Mouse (Mus musculus): ENCODE data around the gene Mgat1. TPM values are rescaled to one million over a fixed set of nuclear protein-coding genes. Genes with fewer than 3 reads are reported as not detected.

Gene Mgat1
- polyA plus RNA-seq, 1 experiment from 2014 or later = 44.9 TPM

DNA sequence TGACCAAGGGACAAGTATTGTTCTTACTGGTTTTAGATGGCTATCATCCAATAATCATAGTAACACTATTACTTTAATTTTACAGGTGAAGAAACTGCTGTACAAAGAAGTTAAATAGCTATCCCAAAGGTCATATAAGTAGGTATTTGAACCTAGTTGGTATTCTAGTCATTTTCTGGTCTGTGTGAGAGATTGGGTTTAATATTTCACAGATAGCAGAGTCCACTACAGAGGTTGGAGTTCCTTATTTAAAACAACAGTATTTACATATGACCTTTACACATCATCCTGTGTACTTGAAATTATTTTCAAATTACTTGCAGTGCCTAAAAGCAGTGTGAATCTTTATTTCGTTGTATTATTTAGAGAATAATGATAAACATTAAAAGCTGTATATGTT is 30.5 kb upstream of the Mgat1 start:
- H3K4me1 ChIP-seq = no peaks in the 10 kb centered on the region
- H3K9me3 ChIP-seq = no peaks in the 10 kb centered on the region
- no peak overlapping the region for H3K4me3 ChIP-seq
- no peak overlapping the region for H3K27ac ChIP-seq
- no peak for DNase-seq (ENCODE audit: extremely low spot score, low spot score)
- peaks cover 85% of the 10 kb centered on the region for H3K36me3 ChIP-seq (replicated peaks)
- H3K27me3 ChIP-seq (ENCODE audit: poor library complexity, severe bottlenecking) = no peaks in the 10 kb centered on the region
- 98% methylated on average over 1 of the region's 1 CpGs for WGBS

DNA sequence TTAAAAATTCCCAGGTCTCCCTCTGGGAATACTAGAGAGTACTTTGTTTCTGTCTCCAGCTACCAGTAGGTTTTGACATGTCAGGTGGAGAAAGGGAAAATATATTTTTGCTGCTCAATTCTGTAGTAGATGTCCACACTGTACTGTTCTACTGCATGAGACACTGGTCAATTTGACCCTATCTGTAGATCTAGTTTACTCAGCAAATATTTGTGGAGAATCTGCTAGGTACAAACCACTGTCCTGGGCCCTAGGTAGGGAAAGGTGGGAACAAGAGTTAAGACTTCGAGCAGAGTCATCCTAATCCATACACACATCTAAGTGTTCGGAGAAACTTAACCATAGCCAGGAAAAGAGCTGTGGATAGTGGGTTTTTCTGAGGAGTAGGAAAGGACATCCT is 24.7 kb upstream of the Mgat1 start:
- Histone ChIP-seq H3K36me3 (replicated peaks) (peaks cover 41% of the 10 kb centered on the region), H3K27me3 (ENCODE audit: poor library complexity, severe bottlenecking) (no peaks in the 10 kb centered on the region), H3K4me1 (no peaks in the 10 kb centered on the region), H3K9me3 (no peaks in the 10 kb centered on the region), H3K4me3 (no peak overlapping the region), H3K27ac (no peak overlapping the region)
- WGBS = 96% methylated on average over 2 of the region's 2 CpGs
- no peak for DNase-seq (ENCODE audit: extremely low spot score, low spot score)

DNA sequence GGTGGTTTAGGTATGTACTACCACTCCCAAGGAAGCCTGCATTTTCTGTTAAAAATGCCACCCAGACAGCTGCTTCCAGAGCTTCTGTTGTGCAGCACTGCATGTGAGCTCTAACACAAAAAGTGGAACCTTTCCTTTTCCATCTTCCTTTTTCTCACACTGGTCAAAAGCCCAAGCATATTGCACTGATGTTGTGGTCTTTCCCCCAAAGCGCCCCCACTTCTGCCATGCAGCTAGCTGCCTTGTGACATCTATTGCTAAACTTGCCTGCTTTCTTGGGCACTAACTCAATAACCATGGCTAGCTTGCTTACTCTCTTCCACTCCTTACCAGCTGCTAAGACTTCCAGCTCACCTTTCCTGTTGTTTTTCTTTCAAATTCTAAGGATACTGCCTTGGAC is 19.5 kb upstream of the Mgat1 start:
- Histone ChIP-seq H3K27ac (no peak overlapping the region), H3K27me3 (ENCODE audit: poor library complexity, severe bottlenecking) (no peaks in the 10 kb centered on the region), H3K4me3 (no peak overlapping the region), H3K9me3 (no peaks in the 10 kb centered on the region), H3K36me3 (replicated peaks) (no peaks in the 10 kb centered on the region), H3K4me1 (no peaks in the 10 kb centered on the region)
- no peak for DNase-seq (ENCODE audit: extremely low spot score, low spot score)
- 68% methylated on average over 1 of the region's 1 CpGs for WGBS

DNA sequence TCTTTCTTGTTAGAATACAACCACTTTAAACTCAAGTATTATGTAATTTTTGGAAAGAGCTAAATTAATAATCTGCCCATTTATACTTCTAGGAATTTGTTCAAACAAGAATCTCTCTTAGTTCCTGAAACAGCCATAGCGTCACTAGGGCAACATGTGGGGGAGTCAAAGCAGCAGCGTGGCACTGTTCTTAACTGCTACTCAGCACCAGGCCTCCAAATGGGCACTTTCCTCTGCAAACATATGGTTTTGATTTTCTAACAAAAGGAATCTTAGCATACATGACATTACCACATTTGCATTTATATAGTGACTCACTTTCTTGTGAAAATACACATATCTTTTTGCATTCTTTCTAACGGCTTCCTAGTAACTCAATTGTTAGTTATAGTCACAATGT is 11.2 kb upstream of the Mgat1 start:
- Histone ChIP-seq H3K27me3 (ENCODE audit: poor library complexity, severe bottlenecking) (no peaks in the 10 kb centered on the region), H3K4me3 (no peak overlapping the region), H3K9me3 (no peaks in the 10 kb centered on the region), H3K27ac (no peak overlapping the region), H3K36me3 (replicated peaks) (no peaks in the 10 kb centered on the region), H3K4me1 (no peaks in the 10 kb centered on the region)
- 79% methylated on average over 3 of the region's 3 CpGs for WGBS
- DNase-seq (ENCODE audit: extremely low spot score, low spot score) = no peak

DNA sequence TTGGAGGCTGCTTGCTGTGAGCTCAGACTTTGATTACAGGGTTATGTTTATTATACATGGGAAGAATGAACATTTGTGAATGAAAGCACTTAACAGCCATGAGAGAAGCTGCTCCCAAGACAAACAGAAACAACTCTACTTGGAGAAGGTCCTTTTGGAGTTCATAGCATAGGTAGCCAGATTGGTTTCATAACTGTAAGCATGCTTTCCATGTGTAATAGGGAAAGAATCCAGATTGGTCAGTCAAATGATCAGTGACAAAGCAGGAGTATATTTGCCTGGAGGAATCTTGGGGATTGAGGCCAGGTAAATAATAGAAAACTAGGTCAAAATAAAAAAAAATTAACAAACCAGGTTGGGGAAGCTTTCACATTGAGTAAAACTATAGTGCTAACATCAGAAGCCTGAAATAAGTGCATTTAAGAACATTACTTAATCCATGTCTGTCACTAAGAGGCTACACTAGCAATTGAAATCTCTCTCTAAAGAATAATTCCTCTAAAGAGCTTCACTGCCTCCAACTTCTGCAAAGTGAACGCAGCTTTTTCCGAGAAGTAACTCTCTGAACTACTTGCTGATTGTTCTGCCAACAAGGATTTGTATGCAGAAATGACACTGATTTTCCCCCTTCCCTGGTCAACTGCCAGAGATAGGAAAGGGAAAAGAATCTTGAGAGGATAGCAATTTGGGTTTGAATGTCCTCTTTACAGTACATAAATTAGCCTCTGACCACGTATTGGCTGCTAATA is 8.4 kb upstream of the Mgat1 start:
- WGBS = 78% methylated on average over 3 of the region's 3 CpGs

DNA sequence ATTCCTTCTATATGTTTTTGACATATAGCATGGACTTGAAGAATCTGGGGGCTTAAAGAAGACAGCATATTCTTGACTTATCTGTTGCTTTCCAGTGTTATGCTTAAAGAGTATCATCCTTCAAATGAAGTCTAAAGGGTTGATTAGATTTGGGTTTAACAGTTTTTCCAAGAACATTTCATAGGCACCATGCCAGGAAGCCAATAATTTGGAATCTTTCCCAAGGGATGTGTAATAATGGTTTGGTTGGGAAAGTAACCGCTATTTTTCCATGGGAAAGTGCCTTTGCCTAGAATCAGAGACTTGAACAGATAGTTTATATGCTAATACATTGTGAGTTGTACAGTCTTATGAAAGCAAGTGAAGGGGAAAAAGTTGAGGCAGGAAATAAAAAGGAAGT is 7.1 kb upstream of the Mgat1 start:
- no peak for DNase-seq (ENCODE audit: extremely low spot score, low spot score)
- Histone ChIP-seq H3K27ac (no peak overlapping the region), H3K36me3 (replicated peaks) (no peaks in the 10 kb centered on the region), H3K27me3 (ENCODE audit: poor library complexity, severe bottlenecking) (no peaks in the 10 kb centered on the region), H3K9me3 (no peaks in the 10 kb centered on the region), H3K4me1 (no peaks in the 10 kb centered on the region), H3K4me3 (no peak overlapping the region)
- 86% methylated on average over 1 of the region's 1 CpGs for WGBS

More for the DNA sequence above, 8.4 kb upstream of the Mgat1 start:
- Histone ChIP-seq H3K9me3 (no peaks in the 10 kb centered on the region), H3K4me3 (no peak overlapping the region), H3K36me3 (replicated peaks) (no peaks in the 10 kb centered on the region), H3K27ac (no peak overlapping the region), H3K4me1 (no peaks in the 10 kb centered on the region), H3K27me3 (ENCODE audit: poor library complexity, severe bottlenecking) (no peaks in the 10 kb centered on the region)
- DNase-seq (ENCODE audit: extremely low spot score, low spot score) = no peak

DNA sequence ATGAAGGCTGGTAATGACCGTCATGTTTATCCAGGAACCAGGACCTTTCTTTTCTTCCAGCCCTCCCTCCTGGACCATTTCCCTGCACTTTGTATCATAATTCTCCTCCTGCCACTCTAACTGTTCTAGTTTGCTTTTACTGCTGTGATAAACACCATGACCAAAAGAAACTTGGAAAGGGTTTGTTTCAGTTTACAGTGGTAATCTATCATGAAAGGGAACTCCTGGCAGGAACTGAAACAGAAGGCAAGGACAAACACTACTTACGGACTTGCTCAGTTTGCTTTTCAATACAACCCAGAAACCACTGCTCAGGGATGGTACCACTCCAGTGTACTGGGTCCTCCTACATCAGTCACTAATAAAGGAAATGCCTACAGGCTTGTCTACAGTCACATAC is 6.5 kb upstream of the Mgat1 start:
- WGBS = 87% methylated on average over 2 of the region's 2 CpGs
- H3K4me1 ChIP-seq = peaks cover 1% of the 10 kb centered on the region; the same call in 1 of the 2 replicates

DNA sequence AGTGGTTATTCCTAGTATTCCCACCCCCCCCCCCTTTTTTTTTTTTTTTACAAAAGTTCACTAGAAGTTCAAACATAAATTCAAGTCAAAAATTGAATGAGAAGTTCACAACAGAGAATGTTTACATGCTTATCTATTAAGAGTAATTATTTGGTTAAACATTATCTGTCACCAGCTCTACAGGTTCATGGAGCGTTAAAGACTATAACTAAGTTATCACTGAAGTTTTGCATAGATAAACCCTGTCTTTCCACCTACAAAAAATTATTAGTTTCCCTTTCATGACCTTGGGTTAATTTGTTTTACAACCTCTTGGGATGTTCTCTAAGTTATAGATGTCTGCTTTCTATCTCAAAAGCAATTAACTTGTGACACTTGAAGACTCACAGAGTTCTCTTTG is 3.7 kb upstream of the Mgat1 start:
- 90% methylated on average over 1 of the region's 1 CpGs for WGBS

More for the DNA sequence above, 6.5 kb upstream of the Mgat1 start:
- no peak for DNase-seq (ENCODE audit: extremely low spot score, low spot score)
- Histone ChIP-seq H3K9me3 (no peaks in the 10 kb centered on the region), H3K36me3 (replicated peaks) (no peaks in the 10 kb centered on the region), H3K27ac (no peak overlapping the region), H3K4me3 (no peak overlapping the region), H3K27me3 (ENCODE audit: poor library complexity, severe bottlenecking) (no peaks in the 10 kb centered on the region)

DNA sequence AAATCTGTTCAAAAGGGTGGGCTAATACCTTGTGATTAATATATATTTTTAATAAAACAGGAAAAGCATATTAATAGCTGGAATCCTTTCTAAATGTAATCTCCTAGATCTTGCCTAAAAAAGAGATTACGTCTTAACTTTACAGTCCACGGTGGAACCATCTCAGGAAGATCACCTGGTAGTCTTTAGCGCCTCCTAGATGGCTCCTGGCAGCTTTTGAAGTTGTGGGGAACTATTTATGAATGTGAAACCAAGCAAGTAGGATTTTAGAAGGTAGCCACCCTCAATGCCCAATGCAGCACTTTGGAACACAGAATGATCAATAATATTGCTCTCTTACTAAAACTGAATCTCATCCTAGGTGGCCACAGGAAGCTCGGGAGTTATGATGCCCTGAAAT is 3.1 kb upstream of the Mgat1 start:
- H3K36me3 ChIP-seq (replicated peaks) = no peaks in the 10 kb centered on the region
- H3K4me3 ChIP-seq = no peak overlapping the region
- 89% methylated on average over 4 of the region's 4 CpGs for WGBS
- no peak overlapping the region for H3K27ac ChIP-seq
- no peaks in the 10 kb centered on the region for H3K27me3 ChIP-seq (ENCODE audit: poor library complexity, severe bottlenecking)
- no peak for DNase-seq (ENCODE audit: extremely low spot score, low spot score)
- H3K9me3 ChIP-seq = no peaks in the 10 kb centered on the region
- H3K4me1 ChIP-seq = peaks cover 27% of the 10 kb centered on the region

More for the DNA sequence above, 3.7 kb upstream of the Mgat1 start:
- H3K4me1 ChIP-seq = peaks cover 22% of the 10 kb centered on the region
- H3K27me3 ChIP-seq (ENCODE audit: poor library complexity, severe bottlenecking) = no peaks in the 10 kb centered on the region
- H3K4me3 ChIP-seq = no peak overlapping the region
- H3K27ac ChIP-seq = no peak overlapping the region
- no peak for DNase-seq (ENCODE audit: extremely low spot score, low spot score)
- no peaks in the 10 kb centered on the region for H3K9me3 ChIP-seq
- no peaks in the 10 kb centered on the region for H3K36me3 ChIP-seq (replicated peaks)

DNA sequence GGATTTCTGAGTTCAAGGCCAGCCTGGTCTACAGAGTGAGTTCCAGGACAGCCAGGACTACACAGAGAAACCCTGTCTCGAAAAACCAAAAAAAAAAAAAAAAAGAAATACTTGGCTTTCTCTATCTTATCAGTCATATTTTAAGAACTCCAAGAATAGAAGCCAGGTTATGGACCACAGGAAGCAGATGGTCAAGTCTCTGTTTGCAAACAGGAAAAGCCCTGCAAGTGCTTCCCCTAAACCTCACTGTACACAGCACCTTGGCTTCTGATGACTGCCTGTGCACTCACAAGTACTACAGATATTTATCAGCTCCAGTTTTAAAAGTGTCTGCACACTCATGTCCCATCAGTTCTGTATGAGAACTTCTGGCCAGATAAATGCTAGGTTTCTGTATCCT is 2.5 kb upstream of the Mgat1 start:
- no peaks in the 10 kb centered on the region for H3K9me3 ChIP-seq
- peaks cover 33% of the 10 kb centered on the region for H3K4me1 ChIP-seq
- WGBS = 65% methylated on average over 1 of the region's 1 CpGs
- H3K36me3 ChIP-seq (replicated peaks) = no peaks in the 10 kb centered on the region
- no peak overlapping the region for H3K27ac ChIP-seq
- H3K4me3 ChIP-seq = no peak overlapping the region
- no peak for DNase-seq (ENCODE audit: extremely low spot score, low spot score)
- no peaks in the 10 kb centered on the region for H3K27me3 ChIP-seq (ENCODE audit: poor library complexity, severe bottlenecking)

DNA sequence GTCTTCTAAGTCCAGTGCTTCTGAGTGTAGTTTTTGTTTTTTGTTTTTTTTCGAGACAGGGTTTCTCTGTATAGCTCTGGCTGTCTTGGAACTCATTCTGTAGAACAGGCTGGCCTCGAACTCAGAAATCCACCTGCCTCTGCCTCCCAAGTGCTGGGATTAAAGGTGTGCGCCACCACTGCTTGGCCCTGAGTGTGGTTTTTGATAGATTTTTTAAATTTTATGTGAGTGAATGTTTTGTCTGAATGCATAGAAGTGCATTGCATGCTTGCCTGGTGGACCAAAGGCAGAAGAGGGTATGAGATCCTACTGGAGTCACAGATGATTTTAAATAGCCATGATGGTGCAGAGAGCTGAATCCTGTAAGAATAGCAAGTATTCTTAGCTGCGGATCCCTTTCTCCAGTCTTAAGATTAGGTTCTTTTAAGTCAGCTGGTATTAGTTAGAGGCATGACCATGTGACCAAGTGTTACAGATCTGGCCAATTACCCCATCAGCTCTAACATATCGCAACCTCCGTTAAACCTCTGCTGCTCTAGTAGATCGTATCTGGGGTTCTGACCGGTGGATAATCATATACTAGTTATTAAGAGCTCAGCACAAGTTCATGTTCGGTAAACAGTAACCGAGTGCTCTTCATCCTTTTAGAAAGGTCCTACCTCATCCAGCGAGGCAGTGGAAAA is 906 bp upstream of the Mgat1 start:
- no peak for DNase-seq (ENCODE audit: extremely low spot score, low spot score)
- Histone ChIP-seq H3K4me1 (peaks cover 45% of the 10 kb centered on the region), H3K27ac (peak overlapping the region; percentile 92), H3K4me3 (peak overlapping the region; percentile 65), H3K27me3 (ENCODE audit: poor library complexity, severe bottlenecking) (no peaks in the 10 kb centered on the region), H3K9me3 (no peaks in the 10 kb centered on the region), H3K36me3 (replicated peaks) (no peaks in the 10 kb centered on the region)
- WGBS = 23% methylated on average over 11 of the region's 11 CpGs

DNA sequence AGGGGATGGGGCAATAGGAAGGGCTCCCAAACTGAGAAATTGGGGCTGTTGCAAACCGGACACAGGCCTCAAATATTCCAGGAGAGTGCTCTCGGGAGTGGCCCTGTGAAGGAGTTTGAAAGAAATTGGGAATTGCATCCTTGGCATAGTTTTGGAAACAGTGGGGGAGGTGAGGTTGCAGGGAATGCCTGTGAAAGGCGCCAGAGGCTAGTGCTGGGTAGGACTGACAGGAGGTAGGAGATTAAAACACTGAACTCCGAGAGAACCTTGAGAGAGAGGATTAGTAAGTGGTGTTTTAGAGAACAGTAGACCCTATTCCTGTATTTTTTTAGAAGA is 572 bp downstream of the Mgat1 start:
- DNase-seq (ENCODE audit: extremely low spot score, low spot score) = no peak
- Histone ChIP-seq H3K4me1 (peaks cover 53% of the 10 kb centered on the region), H3K27ac (peak overlapping the region; percentile 92), H3K36me3 (replicated peaks) (no peaks in the 10 kb centered on the region), H3K9me3 (no peaks in the 10 kb centered on the region), H3K4me3 (peak overlapping the region; percentile 65), H3K27me3 (ENCODE audit: poor library complexity, severe bottlenecking) (no peaks in the 10 kb centered on the region)
- WGBS = 1% methylated on average over 4 of the region's 4 CpGs

DNA sequence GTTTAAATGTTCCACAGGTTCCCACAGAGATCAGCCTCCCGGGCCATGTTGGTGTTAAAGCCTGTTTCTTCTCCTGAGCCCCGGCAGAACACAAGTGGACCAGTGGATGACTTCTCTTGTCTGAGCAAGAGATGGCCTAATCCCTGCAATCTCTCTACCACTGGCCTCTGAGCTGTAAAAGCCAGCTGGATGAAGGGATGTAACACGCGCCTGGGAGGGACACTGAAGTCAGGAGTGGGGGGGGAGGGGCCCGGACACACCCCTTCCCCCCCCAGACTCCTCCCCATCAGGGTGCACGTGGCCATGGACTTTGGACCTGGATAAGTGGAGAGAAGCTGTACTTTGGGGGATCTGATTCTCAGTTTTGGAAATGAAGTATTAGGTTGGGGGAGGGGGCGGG is 1.2 kb downstream of the Mgat1 start:
- 11% methylated on average over 7 of the region's 7 CpGs for WGBS
- Histone ChIP-seq H3K4me3 (peak overlapping the region; percentile 65), H3K27me3 (ENCODE audit: poor library complexity, severe bottlenecking) (no peaks in the 10 kb centered on the region), H3K36me3 (replicated peaks) (no peaks in the 10 kb centered on the region), H3K4me1 (peaks cover 59% of the 10 kb centered on the region), H3K9me3 (no peaks in the 10 kb centered on the region), H3K27ac (0 out of 2 replicates have a peak overlapping the region, but pooled peaks have one; percentile 92)
- DNase-seq (ENCODE audit: extremely low spot score, low spot score) = no peak

All from forebrain, embryonic 10.5 days (tissue).